Mouse (Mus musculus): Measurements from ENCODE around the gene Megf11. TPM values are rescaled to one million over a fixed set of nuclear protein-coding genes. Genes with fewer than 3 reads are reported as not detected.

Gene Megf11
- polyA plus RNA-seq, 1 experiment, result 0.14 TPM

DNA sequence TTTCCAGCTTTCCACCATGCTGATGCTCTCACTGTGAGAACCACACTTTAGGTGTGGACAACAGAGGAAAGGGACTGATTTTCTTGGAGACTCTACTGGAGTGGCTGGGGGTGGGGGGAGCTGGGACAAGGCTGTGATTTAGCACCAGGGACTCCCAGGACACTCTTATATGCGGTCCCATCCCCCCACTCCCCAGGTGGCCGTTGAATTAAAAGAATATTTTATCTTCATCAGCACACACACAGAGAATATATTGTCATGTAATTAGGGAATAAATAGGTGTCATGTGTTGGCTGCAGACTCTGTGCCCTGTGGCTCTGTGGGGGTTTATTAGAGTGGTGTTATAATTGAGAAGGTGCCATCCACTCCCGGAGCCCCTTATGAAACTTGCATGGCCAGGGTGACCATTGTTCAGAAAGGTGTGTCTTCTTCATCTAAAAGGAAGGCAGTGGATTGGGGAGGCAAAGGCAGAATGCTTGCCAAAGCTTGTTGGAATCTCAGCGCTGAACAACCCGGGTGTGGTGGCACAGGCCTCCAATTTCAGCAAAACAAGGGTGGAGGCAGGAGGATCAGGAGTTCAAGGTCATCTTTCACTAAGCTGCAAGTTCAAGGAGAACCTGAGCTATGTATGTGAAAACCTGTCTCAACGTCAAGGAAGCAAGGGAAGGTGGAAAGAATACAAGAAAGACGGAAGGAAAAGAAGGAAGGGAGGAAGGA is 4.3 kb downstream of the Megf11 start:
- no peak for DNase-seq (ENCODE audit: low read depth, low spot score)
- 48% methylated on average over 7 of the region's 7 CpGs for WGBS

DNA sequence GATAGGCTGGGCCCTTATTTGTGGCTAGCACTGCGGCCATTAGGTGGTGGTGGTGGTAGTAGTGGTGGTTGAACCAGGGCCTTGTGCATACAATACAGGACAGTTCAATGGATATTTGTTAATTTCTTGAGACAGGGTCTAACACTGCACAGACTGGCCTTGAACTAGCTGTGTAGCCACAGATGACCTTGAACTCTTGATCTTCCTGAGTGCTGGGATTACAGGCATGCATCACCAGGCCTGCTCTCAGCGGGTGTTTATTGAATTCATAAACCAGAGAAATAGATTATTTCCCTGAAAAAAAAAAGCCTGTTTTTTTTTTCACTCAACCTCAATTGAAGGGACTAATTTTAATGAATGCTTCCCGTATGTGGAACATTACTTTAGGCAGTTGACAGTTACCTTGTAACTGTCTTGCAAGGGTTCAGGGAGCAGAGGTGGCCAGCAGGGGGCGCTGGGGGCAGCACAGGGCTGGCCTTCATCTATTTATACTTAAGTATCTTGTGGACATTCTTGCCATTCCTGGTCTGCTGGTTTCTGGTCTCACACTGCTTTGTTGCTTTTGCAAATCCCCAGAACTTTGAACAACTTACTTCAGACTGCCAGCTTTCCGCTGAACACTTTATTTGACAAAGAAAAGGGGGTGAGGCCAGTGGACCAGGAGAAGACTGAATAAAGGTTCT is 8.6 kb downstream of the Megf11 start:
- WGBS, result 45% methylated on average over 5 of the region's 5 CpGs
- DNase-seq (ENCODE audit: low read depth, low spot score), result peak; percentile 18

DNA sequence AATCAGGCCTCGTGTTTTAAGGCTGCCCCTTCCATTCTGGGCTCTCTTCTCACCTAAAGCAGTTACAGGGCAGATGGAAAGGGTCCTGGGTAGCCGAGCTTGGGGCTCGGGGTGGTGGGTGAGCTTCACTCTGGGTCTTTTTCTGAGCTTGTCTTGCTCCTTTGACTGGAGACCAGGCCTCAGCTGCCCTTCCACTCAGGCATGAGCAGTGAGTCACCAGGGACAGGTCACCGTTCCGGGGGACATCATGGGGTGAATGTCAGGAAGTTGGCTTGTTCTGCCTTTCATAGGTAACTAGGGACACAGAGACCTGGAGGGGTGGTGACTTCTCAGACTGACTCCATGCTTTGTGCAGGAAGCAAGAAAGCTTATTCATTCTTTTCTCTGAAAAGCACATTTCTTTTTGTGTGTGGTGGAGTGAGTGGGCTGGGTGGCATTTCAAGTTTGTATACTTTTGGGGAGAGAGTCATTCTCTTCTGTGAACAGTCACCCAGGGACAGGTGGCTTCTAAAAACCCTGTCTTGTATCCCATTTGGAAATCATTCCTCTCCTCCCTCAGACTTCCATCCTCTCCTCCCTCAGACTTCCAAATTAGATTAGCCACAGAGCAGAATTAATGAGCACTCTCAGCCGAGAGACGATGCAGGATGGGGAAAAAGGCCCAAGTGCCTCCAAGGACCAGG is 10.0 kb downstream of the Megf11 start:
- DNase-seq (ENCODE audit: low read depth, low spot score), result no peak
- 80% methylated on average over 7 of the region's 7 CpGs for WGBS

DNA sequence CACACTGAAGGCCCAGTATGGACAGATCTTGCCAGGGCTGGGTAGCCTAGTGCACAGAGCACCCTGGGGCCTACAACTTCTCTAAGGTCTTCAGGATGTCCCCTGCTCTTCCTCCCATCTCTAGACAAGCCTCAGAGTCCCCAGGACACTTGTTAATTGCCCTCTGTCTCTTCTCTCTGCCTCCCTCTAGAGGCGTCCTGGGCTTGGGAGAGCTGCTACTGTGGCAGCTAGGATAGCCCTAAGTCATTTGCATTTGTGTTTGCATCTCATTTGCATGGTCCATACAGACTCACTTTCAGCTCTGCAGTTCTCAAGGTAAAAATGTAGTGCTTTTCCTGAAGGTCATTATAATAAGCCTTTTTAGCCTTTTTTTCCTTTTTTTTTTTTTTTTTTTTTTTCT is 11.7 kb downstream of the Megf11 start:
- 10% methylated on average over 1 of the region's 1 CpGs for WGBS
- DNase-seq (ENCODE audit: low read depth, low spot score), result no peak

DNA sequence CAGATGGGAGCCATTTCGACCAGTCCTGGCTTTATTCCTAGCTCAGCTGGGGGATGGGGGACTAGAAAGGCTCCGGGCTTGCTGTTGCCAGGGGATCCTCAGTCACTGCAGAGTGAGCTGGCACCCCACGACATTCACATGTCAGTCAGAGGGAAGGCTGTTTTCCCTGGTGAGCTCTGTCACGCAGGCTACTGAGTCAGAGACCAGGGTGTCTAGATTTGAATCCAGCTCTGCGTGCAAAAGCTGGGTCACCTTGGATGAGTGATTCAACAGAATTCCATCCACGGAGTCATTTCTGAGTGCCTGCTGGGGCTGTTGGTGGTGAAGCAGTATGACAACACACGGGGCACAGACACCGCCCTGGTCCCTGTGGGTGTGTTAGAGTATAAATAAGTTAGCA is 13.7 kb downstream of the Megf11 start:
- WGBS, result 73% methylated on average over 8 of the region's 8 CpGs

DNA sequence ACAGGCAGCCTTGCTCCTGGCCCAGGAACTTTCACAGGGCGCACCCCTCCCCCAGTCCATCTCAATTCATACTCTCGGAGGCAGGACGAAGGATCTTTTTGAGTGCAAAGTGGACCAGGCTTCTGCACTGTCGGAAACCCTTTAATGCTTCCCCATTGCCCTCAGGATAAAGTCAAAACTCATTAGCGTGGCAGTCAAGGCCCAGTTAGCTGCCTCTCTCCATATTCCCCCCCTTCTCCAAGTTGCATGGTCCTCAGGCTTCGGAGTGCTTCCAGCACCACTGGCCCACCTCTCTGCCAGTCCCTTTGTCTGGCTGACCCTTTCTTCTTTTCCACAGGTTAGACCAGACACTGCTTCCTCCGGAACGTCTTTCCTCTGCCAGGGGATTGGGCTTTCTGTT is 16.7 kb downstream of the Megf11 start:
- no peak for DNase-seq (ENCODE audit: low read depth, low spot score)
- WGBS, result 85% methylated on average over 8 of the region's 8 CpGs

More for the DNA sequence above, 13.7 kb downstream of the Megf11 start:
- DNase-seq (ENCODE audit: low read depth, low spot score), result no peak

DNA sequence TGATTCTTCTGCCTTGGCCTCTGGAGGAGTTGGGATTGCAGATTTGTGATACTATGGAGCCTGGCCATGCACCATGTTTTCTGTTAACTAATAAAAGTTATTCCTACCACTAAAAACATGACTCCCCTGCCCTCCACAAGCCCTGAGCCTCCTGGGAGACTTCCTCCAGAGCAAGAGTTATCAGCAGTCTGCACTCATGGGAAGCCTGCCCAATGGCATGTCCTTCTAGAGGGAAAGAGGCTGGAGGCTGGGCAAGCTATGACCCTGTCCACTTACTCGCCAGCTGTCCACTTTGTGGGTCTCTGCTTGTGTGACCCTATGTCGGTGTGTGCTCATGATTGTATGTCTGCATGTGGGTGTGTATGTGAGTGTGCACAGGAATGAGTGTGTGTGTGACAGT is 21.4 kb downstream of the Megf11 start:
- DNase-seq (ENCODE audit: low read depth, low spot score), result no peak
- 78% methylated on average over 2 of the region's 2 CpGs for WGBS

DNA sequence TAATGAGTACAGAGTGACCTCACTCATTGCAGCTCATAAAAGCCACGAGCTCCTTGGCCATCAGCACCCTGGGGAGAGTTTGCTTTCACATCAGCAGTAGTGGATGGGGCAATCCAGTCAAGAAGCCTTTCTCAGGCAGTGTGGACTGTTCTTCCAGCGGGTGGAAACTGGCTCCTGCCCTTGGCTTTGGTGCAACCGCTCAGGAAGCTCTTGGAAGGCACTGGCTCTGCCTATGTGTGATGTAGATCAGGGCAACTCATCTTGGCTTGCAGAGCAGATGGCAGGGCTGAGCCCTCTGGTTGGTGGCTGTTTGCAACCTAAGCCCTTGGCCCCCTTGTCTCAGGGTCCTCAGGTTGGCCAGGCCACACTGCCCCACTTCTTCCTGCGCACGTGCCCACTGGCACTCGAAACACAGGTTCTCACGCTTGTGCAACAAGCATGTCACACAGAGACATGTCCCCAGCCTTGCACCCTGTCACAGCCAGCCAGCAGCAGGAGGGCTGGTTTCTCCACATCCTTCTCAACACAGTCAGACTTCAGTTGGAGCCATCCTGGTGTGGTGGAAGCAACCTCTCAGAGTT is 22.1 kb downstream of the Megf11 start:
- 77% methylated on average over 7 of the region's 7 CpGs for WGBS
- DNase-seq (ENCODE audit: low read depth, low spot score), result no peak

DNA sequence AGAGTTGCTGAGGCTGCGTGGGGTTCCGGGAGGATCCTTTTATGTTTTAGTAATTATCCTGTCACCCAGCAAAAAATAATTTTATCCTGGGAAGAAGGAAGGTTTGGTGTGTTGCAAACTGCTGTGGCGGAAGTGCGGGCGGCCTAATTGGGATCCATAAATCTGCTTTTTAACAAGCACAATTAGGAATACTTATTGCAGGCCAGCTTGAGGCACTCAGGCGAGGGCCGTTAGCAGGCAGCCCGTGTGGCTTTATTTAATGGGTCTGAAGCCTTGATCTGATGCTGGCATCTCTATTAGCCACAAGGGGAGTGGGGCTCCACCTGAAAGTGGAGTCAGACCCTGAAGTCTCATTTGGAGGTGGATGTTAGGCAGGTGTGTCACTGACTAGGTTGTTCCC is 23.4 kb downstream of the Megf11 start:
- no peak for DNase-seq (ENCODE audit: low read depth, low spot score)
- WGBS, result 48% methylated on average over 8 of the region's 8 CpGs

DNA sequence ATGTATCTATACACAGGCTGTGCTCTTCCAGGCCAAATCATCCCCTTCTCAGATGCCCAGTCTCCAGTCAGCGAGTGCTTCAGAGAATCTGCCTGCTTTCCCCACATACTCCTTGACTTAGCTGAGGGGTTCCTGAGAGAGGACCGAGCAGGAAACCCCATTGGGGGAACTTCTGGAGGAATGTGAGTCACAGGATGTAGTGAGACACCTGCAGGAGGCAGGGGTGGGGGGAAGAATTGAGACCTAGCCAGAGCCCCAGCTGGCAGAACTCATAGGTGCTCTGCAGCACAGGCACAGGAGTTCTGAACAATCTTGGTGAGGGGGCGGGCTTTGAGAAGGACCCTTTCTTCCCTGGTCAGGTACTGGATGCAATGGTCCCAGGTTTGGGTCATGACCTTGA is 35.0 kb downstream of the Megf11 start:
- no peak for DNase-seq (ENCODE audit: low read depth, low spot score)
- WGBS, result 73% methylated on average over 3 of the region's 3 CpGs

DNA sequence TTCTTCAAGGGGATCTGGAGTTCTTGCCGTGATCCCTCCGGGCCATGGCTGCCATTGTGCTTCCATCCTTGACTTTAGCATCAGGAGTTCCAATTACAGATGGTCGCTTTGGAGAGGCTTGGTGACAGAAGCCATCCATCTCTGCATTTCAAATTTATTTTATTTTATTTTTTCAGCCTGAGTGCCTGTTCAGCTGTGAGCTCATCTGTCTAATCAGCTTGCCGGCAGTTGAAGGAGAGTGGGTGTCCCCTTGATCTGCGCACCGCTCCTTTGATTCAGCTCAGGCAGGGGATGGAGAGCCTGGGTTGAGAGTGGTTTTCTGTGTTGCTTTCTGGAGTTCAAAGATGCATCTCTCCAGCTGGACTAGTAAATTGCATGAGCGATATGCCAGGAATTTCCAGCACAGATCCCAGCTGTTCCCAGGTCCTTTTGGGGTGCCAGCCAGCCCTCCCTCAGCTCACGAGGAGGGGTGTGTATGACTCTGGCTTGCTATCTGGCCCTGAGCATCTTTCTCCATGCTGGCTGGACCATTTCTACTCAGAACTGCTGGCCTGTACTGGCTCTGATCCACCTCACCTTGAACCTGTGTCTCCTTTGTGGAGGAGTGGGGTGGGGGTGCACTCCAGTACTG is 36.7 kb downstream of the Megf11 start:
- DNase-seq (ENCODE audit: low read depth, low spot score), result no peak
- WGBS, result 83% methylated on average over 8 of the region's 8 CpGs

DNA sequence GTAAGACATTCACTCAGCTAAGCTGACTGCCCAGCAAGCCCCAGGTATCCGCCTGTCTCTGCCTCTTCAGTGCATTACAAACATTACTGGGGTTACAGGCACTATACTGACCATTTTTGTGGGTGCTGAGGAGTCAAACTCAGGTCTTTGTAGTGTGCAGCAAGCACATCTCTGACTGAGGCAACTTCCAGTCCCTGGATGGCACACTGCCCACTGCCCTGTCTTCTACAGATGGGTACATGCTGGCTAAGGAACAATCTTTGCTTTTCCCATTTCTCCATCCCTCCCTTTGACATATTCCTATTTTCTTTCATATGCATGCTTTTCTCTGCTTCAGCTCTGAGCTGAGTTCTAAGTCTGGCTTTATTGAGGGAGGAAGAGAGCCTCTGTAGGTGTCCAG is 38.5 kb downstream of the Megf11 start:
- 87% methylated on average over 1 of the region's 1 CpGs for WGBS
- no peak for DNase-seq (ENCODE audit: low read depth, low spot score)

DNA sequence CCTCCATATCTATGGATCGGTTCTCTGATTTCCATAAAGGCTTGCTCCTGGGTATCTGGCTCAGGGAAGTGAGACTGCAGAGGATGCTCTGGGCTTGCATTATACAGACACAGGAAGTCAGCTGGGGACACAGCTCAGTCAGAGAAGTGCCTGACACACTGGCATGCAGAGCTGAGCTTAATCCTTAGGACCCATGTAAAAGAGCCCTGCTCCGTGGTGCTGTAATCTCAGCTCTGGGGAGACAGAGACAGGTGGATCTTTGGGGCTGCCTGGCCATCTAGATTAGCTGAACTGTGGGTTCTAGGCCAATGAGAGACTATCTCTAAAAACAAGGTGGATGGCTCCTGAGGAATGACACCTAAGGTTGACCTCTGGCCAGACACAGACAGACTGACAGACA is 50.7 kb downstream of the Megf11 start:
- DNase-seq (ENCODE audit: low read depth, low spot score), result no peak
- 73% methylated on average over 2 of the region's 2 CpGs for WGBS

DNA sequence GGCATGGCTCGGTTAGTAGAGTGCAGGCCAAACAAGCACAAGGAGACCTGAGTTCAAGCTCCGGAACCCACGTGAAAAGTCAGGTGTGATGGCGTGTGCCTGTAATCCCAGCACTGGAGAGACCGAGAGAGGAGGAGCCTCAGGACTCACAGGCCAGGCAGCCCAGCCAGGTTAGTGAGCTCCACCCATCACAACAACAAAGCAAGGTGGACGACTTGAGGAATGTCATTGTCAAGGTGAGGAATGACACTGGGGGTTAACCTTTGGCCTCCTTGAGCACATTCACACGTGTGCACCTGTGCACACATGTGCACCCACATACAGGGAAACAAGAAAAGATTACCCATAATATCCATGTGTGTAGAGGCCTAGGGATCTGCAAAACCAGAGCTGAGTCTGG is 54.7 kb downstream of the Megf11 start:
- DNase-seq (ENCODE audit: low read depth, low spot score), result no peak
- WGBS, result 69% methylated on average over 7 of the region's 7 CpGs

DNA sequence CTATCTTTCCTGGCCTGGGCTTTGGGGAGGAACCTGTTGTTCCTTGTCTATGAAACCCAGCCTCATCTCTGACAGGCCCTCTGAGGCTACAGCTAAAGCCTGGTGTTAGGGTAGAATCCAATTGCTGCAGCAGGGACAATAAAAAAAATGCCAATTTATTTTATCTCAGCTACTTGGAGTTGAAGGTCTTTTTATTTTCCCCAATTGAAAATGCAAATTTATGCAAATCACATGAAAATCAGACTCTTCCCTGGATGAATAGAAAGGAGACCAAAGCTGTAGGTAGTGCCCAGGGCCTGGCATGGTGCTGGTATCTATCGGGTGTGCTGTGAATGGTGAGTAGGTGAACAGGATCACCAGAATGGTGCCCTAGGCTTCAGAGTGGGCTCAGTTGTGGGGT is 60.6 kb downstream of the Megf11 start:
- DNase-seq (ENCODE audit: low read depth, low spot score), result no peak
- 94% methylated on average over 1 of the region's 1 CpGs for WGBS

DNA sequence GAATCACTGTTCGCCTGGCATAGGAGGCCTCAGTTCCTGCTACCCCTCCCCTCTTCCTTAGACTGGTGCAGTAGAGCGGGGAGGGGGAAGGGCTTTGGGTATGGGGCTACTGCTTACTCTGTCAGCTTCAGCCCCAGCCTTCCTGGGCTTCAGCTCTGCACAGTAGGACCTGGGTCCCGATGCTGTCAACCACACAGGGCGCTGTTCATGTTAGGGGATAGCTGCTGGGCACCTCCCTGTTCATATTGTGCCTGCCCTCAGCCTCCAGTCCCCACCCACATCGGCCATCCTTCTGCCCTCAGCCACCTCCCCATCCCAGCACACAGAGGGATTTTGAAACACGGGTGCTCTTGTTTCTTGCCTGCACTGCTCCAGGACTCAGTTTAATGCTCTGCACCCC is 61.6 kb downstream of the Megf11 start:
- 36% methylated on average over 6 of the region's 6 CpGs for WGBS
- DNase-seq (ENCODE audit: low read depth, low spot score), result no peak

DNA sequence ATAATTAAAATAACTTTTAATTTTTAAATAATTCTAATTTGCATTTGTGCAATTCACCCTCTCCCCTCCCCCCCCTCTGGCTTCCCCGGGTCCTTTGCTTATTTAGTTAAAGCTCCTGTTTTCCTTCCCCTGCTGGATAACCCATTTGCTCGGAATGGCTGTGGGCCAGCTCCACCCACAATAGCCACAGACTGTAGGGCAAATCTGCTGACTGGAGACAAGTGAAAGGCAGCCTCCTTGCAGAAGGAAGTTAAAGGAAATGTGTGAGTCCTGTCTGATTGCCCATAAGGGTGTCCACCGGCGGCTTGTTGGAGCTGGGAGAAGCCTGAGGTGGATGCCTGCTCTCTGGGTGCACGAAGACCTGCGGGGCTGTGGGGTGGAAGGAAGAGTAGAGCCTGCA is 62.1 kb downstream of the Megf11 start:
- 20% methylated on average over 6 of the region's 6 CpGs for WGBS
- DNase-seq (ENCODE audit: low read depth, low spot score), result no peak

DNA sequence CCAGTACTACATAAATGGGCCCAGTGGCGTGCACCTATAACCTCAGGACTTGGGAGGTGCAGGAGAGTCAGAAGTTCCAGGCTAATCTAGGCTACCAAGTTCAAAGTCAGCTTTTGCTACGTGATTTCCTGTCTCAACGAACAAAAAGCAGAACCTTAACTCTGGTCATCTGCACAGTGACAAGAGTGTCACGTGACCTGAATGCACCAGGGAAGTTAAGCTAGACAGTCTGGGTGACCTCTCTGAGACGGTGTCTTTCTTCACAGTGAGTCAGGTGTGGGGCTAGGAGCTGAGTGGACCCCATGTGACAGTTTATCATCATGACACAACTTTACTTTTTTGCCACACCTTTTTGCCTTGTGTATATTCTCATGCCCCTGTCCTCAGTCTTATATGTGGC is 67.3 kb downstream of the Megf11 start:
- 62% methylated on average over 5 of the region's 5 CpGs for WGBS
- no peak for DNase-seq (ENCODE audit: low read depth, low spot score)

DNA sequence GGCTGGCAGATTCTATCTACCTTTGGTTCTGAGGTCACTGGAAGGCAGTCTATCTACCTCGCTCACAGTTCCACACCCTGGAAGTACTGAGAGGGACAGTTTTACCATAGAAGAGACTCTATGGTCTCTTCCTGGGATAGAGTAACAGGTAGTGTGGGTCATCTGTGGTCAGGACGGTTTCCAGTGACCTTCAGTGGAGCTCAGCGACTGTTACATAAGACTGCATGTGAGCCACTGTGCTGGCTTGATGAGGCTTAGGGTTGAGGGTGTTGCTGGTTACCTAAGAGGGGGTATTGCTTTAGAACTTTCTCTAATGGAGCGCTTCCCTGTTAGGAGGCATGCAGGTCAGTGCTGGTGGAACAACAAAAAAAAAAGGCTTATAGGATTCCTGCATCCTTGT is 68.8 kb downstream of the Megf11 start:
- WGBS, result 74% methylated on average over 4 of the region's 4 CpGs
- DNase-seq (ENCODE audit: low read depth, low spot score), result no peak

DNA sequence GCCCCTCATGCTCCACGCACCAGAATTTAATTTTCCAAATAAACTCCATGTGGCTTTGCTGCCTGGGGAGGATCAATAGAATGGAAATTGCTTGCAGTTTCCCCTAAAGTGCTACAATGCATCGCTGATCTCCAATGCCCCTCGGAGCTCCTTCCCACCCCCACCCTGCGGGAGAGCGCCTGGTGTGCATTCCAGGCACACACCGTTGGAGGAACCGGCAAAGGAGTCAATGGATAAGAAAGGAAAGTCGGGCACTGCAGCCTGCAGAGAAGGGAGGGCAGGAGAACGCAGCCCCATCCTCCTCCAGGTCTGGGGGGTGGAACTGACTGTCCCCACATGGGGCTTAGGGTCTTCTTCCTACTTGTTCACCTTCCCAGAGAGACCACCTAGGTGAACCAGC is 70.5 kb downstream of the Megf11 start:
- no peak for DNase-seq (ENCODE audit: low read depth, low spot score)

More for the DNA sequence above, 70.5 kb downstream of the Megf11 start:
- 16% methylated on average over 9 of the region's 9 CpGs for WGBS
